Mouse (Mus musculus): Measurements from ENCODE around the gene Ugt1a1. TPM values are rescaled to one million over a fixed set of nuclear protein-coding genes. Genes with fewer than 3 reads are reported as not detected.

Gene Ugt1a1
- polyA plus RNA-seq, 1 experiment from 2014 or later, result 0.33 TPM

- ATAC-seq (ENCODE audit: insufficient number of reproducible peaks, insufficient read depth, low FRiP score, low read depth), result no peak
- H3K4me2 ChIP-seq (replicated peaks; ENCODE audit: low read depth, low read length), result no peak overlapping the region
- no peaks in the 10 kb centered on the region for H3K27me3 ChIP-seq (ENCODE audit: control insufficient read depth, insufficient read depth, low read length)
- no peaks in the 10 kb centered on the region; the same call in 1 of the 2 replicates for H3K4me1 ChIP-seq (ENCODE audit: control insufficient read depth, insufficient read depth, low read length)
- H3K4me3 ChIP-seq (ENCODE audit: low read depth, low read length), result no peak overlapping the region
- peaks cover 42% of the 10 kb centered on the region for H3K9me3 ChIP-seq (ENCODE audit: control insufficient read depth, low read depth, low read length)
- 0 out of 2 replicates have a peak, but pooled peaks cover 7% of the 10 kb centered on the region for H3K36me3 ChIP-seq (ENCODE audit: control insufficient read depth, insufficient read depth, low read length)
- no peak overlapping the region for H3K9ac ChIP-seq (replicated peaks; ENCODE audit: low read depth, low read length)
- no peak overlapping the region for H3K27ac ChIP-seq (ENCODE audit: low read length)
- WGBS, result 61% methylated on average over 2 of the region's 2 CpGs
Measured at GRCm38 (mm10) chr1:88255466-88255857, 43.7 kb downstream of the Ugt1a1 start.

GRCm38 (mm10) chr1:88255989-88256754, 44.4 kb downstream of the Ugt1a1 start:
- H3K4me1 ChIP-seq (ENCODE audit: control insufficient read depth, insufficient read depth, low read length), result no peaks in the 10 kb centered on the region; the same call in 1 of the 2 replicates
- H3K27ac ChIP-seq (ENCODE audit: low read length), result no peak overlapping the region
- H3K27me3 ChIP-seq (ENCODE audit: control insufficient read depth, insufficient read depth, low read length), result no peaks in the 10 kb centered on the region
- H3K4me2 ChIP-seq (replicated peaks; ENCODE audit: low read depth, low read length), result no peak overlapping the region
- H3K9ac ChIP-seq (replicated peaks; ENCODE audit: low read depth, low read length), result no peak overlapping the region
- peaks cover 36% of the 10 kb centered on the region for H3K9me3 ChIP-seq (ENCODE audit: control insufficient read depth, low read depth, low read length)
- 81% methylated on average over 13 of the region's 13 CpGs for WGBS
- H3K36me3 ChIP-seq (ENCODE audit: control insufficient read depth, insufficient read depth, low read length), result peaks cover 14% of the 10 kb centered on the region; the same call in 1 of the 2 replicates
- ATAC-seq (ENCODE audit: insufficient number of reproducible peaks, insufficient read depth, low FRiP score, low read depth), result no peak
- H3K4me3 ChIP-seq (ENCODE audit: low read depth, low read length), result no peak overlapping the region

GRCm38 (mm10) chr1:88256886-88257663, 45.3 kb downstream of the Ugt1a1 start:
- ATAC-seq (ENCODE audit: insufficient number of reproducible peaks, insufficient read depth, low FRiP score, low read depth), result no peak
- Histone ChIP-seq H3K36me3 (ENCODE audit: control insufficient read depth, insufficient read depth, low read length) (peaks cover 23% of the 10 kb centered on the region; the same call in 1 of the 2 replicates), H3K9ac (replicated peaks; ENCODE audit: low read depth, low read length) (no peak overlapping the region), H3K4me3 (ENCODE audit: low read depth, low read length) (no peak overlapping the region), H3K9me3 (ENCODE audit: control insufficient read depth, low read depth, low read length) (peaks cover 33% of the 10 kb centered on the region), H3K27ac (ENCODE audit: low read length) (no peak overlapping the region), H3K27me3 (ENCODE audit: control insufficient read depth, insufficient read depth, low read length) (no peaks in the 10 kb centered on the region), H3K4me2 (replicated peaks; ENCODE audit: low read depth, low read length) (no peak overlapping the region), H3K4me1 (ENCODE audit: control insufficient read depth, insufficient read depth, low read length) (no peaks in the 10 kb centered on the region; the same call in 1 of the 2 replicates)
- 75% methylated on average over 10 of the region's 10 CpGs for WGBS

- Histone ChIP-seq H3K4me3 (ENCODE audit: low read depth, low read length) (no peak overlapping the region), H3K9ac (replicated peaks; ENCODE audit: low read depth, low read length) (no peak overlapping the region), H3K9me3 (ENCODE audit: control insufficient read depth, low read depth, low read length) (peaks cover 27% of the 10 kb centered on the region), H3K27ac (ENCODE audit: low read length) (no peak overlapping the region), H3K36me3 (ENCODE audit: control insufficient read depth, insufficient read depth, low read length) (peaks cover 29% of the 10 kb centered on the region), H3K4me1 (ENCODE audit: control insufficient read depth, insufficient read depth, low read length) (peaks cover 4% of the 10 kb centered on the region; the same call in 1 of the 2 replicates), H3K4me2 (replicated peaks; ENCODE audit: low read depth, low read length) (no peak overlapping the region), H3K27me3 (ENCODE audit: control insufficient read depth, insufficient read depth, low read length) (no peaks in the 10 kb centered on the region)
- 80% methylated on average over 6 of the region's 6 CpGs for whole genome bisulfite sequencing
- no peak for ATAC-seq (ENCODE audit: insufficient number of reproducible peaks, insufficient read depth, low FRiP score, low read depth)
Measured at GRCm38 (mm10) chr1:88257681-88258080, 45.9 kb downstream of the Ugt1a1 start.

GRCm38 (mm10) chr1:88258361-88258760, 46.6 kb downstream of the Ugt1a1 start:
- peaks cover 24% of the 10 kb centered on the region for H3K9me3 ChIP-seq (ENCODE audit: control insufficient read depth, low read depth, low read length)
- no peak overlapping the region for H3K27ac ChIP-seq (ENCODE audit: low read length)
- WGBS, result 68% methylated on average over 6 of the region's 6 CpGs
- H3K36me3 ChIP-seq (ENCODE audit: control insufficient read depth, insufficient read depth, low read length), result peaks cover 36% of the 10 kb centered on the region
- H3K4me2 ChIP-seq (replicated peaks; ENCODE audit: low read depth, low read length), result no peak overlapping the region
- peaks cover 4% of the 10 kb centered on the region; the same call in 1 of the 2 replicates for H3K4me1 ChIP-seq (ENCODE audit: control insufficient read depth, insufficient read depth, low read length)
- no peaks in the 10 kb centered on the region for H3K27me3 ChIP-seq (ENCODE audit: control insufficient read depth, insufficient read depth, low read length)
- H3K4me3 ChIP-seq (ENCODE audit: low read depth, low read length), result no peak overlapping the region
- no peak for ATAC-seq (ENCODE audit: insufficient number of reproducible peaks, insufficient read depth, low FRiP score, low read depth)
- H3K9ac ChIP-seq (replicated peaks; ENCODE audit: low read depth, low read length), result no peak overlapping the region

GRCm38 (mm10) chr1:88258881-88259642, 47.3 kb downstream of the Ugt1a1 start:
- Histone ChIP-seq H3K27ac (ENCODE audit: low read length) (no peak overlapping the region), H3K4me1 (ENCODE audit: control insufficient read depth, insufficient read depth, low read length) (peaks cover 4% of the 10 kb centered on the region; the same call in 1 of the 2 replicates)

GRCm38 (mm10) chr1:88259643-88260024, 47.9 kb downstream of the Ugt1a1 start:
- ATAC-seq (ENCODE audit: insufficient number of reproducible peaks, insufficient read depth, low FRiP score, low read depth), result no peak
- no peak overlapping the region for H3K9ac ChIP-seq (replicated peaks; ENCODE audit: low read depth, low read length)
- H3K4me2 ChIP-seq (replicated peaks; ENCODE audit: low read depth, low read length), result no peak overlapping the region
- peaks cover 4% of the 10 kb centered on the region; the same call in 1 of the 2 replicates for H3K4me1 ChIP-seq (ENCODE audit: control insufficient read depth, insufficient read depth, low read length)
- peaks cover 19% of the 10 kb centered on the region for H3K9me3 ChIP-seq (ENCODE audit: control insufficient read depth, low read depth, low read length)
- no peaks in the 10 kb centered on the region for H3K27me3 ChIP-seq (ENCODE audit: control insufficient read depth, insufficient read depth, low read length)
- no peak overlapping the region for H3K27ac ChIP-seq (ENCODE audit: low read length)
- H3K4me3 ChIP-seq (ENCODE audit: low read depth, low read length), result no peak overlapping the region
- peaks cover 48% of the 10 kb centered on the region for H3K36me3 ChIP-seq (ENCODE audit: control insufficient read depth, insufficient read depth, low read length)
- WGBS, result 66% methylated on average over 4 of the region's 4 CpGs

More at GRCm38 (mm10) chr1:88258881-88259642, 47.3 kb downstream of the Ugt1a1 start:
- Histone ChIP-seq H3K4me2 (replicated peaks; ENCODE audit: low read depth, low read length) (no peak overlapping the region), H3K4me3 (ENCODE audit: low read depth, low read length) (no peak overlapping the region), H3K27me3 (ENCODE audit: control insufficient read depth, insufficient read depth, low read length) (no peaks in the 10 kb centered on the region), H3K9me3 (ENCODE audit: control insufficient read depth, low read depth, low read length) (peaks cover 21% of the 10 kb centered on the region), H3K9ac (replicated peaks; ENCODE audit: low read depth, low read length) (no peak overlapping the region), H3K36me3 (ENCODE audit: control insufficient read depth, insufficient read depth, low read length) (peaks cover 43% of the 10 kb centered on the region)
- ATAC-seq (ENCODE audit: insufficient number of reproducible peaks, insufficient read depth, low FRiP score, low read depth), result no peak
- 60% methylated on average over 8 of the region's 8 CpGs for WGBS

- ATAC-seq (ENCODE audit: insufficient number of reproducible peaks, insufficient read depth, low FRiP score, low read depth), result peak; percentile 2; the same call in 1 of the 2 replicates
- Histone ChIP-seq H3K9ac (replicated peaks; ENCODE audit: low read depth, low read length) (no peak overlapping the region), H3K36me3 (ENCODE audit: control insufficient read depth, insufficient read depth, low read length) (peaks cover 53% of the 10 kb centered on the region), H3K4me1 (ENCODE audit: control insufficient read depth, insufficient read depth, low read length) (peaks cover 4% of the 10 kb centered on the region; the same call in 1 of the 2 replicates), H3K27ac (ENCODE audit: low read length) (no peak overlapping the region), H3K9me3 (ENCODE audit: control insufficient read depth, low read depth, low read length) (peaks cover 14% of the 10 kb centered on the region), H3K4me3 (ENCODE audit: low read depth, low read length) (no peak overlapping the region), H3K4me2 (replicated peaks; ENCODE audit: low read depth, low read length) (no peak overlapping the region), H3K27me3 (ENCODE audit: control insufficient read depth, insufficient read depth, low read length) (no peaks in the 10 kb centered on the region)
- WGBS, result 75% methylated on average over 6 of the region's 6 CpGs
Measured at GRCm38 (mm10) chr1:88260114-88260513, 48.4 kb downstream of the Ugt1a1 start.
